Mouse (Mus musculus): ENCODE data around the gene Phf10.

DNA sequence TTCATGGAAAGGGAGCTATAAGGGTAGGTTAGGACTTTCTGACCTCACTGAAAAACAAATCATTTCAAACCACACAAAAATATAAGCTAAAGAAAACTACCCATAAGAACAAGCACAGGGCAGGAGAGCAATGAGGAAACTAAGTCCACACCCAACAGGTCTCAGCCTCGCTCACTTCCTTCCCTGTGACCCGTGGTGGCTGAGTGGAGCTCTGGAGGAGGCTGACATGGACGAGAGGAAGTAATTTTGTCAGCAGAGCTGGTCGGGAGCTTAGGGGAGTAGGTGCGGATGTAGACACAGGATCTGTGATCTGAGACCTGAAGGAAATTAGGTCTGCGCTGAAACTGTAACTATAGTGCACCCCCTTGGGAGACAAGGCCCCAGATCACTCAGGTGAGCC, 39.5 kb downstream of the Phf10 start:
- TF ChIP-seq CTCF (conservative IDR thresholded peaks at IDR 0.05; ENCODE audit: low read length) (no peak), NANOG (IDR thresholded peaks at IDR 0.05; ENCODE audit: borderline replicate concordance, low read length) (no peak)
